Mouse (Mus musculus): ENCODE data around the gene Eif2s2. TPM values are rescaled to one million over a fixed set of nuclear protein-coding genes. Genes with fewer than 3 reads are reported as not detected.

Eif2s2 gene
- polyA plus RNA-seq, 1 experiment from 2014 or later, result 183 TPM

- H3K9ac ChIP-seq (ENCODE audit: low read depth, low read length), result no peak overlapping the region
- 91% methylated on average over 1 of the region's 1 CpGs for WGBS
- no peak overlapping the region for H3K27ac ChIP-seq (ENCODE audit: low read depth, low read length)
- ATAC-seq (replicated peaks; ENCODE audit: low FRiP score) (no peak), DNase-seq (ENCODE audit: low spot score) (no peak)
- H3K4me1 ChIP-seq (replicated peaks; ENCODE audit: control insufficient read depth, insufficient read depth, low read length), result no peaks in the 10 kb centered on the region
- H3K4me3 ChIP-seq (ENCODE audit: low read depth, low read length), result no peak overlapping the region
- H3K4me2 ChIP-seq, result no peak overlapping the region
- H3K36me3 ChIP-seq (ENCODE audit: control insufficient read depth, insufficient read depth, low read length), result peaks cover 62% of the 10 kb centered on the region
- H3K27me3 ChIP-seq (replicated peaks; ENCODE audit: control insufficient read depth, insufficient read depth, low read length), result no peaks in the 10 kb centered on the region
- no peaks in the 10 kb centered on the region for H3K9me3 ChIP-seq (ENCODE audit: control insufficient read depth, low read length)
These were observed 24.6 kb downstream of the Eif2s2 start for GRCm38 (mm10) chr2:154868106-154868505.

- no peak for ATAC-seq (replicated peaks; ENCODE audit: low FRiP score)
- no peak overlapping the region for H3K27ac ChIP-seq (ENCODE audit: low read depth, low read length)
- H3K4me1 ChIP-seq (replicated peaks; ENCODE audit: control insufficient read depth, insufficient read depth, low read length), result no peaks in the 10 kb centered on the region
- no peak overlapping the region for H3K4me3 ChIP-seq (ENCODE audit: low read depth, low read length)
- no peak for DNase-seq (ENCODE audit: low spot score)
- peaks cover 63% of the 10 kb centered on the region for H3K36me3 ChIP-seq (ENCODE audit: control insufficient read depth, insufficient read depth, low read length)
- H3K27me3 ChIP-seq (replicated peaks; ENCODE audit: control insufficient read depth, insufficient read depth, low read length), result no peaks in the 10 kb centered on the region
- H3K9ac ChIP-seq (ENCODE audit: low read depth, low read length), result no peak overlapping the region
- WGBS, result 83% methylated on average over 3 of the region's 3 CpGs
- no peak overlapping the region for H3K4me2 ChIP-seq
- no peaks in the 10 kb centered on the region for H3K9me3 ChIP-seq (ENCODE audit: control insufficient read depth, low read length)
These were observed 27.0 kb downstream of the Eif2s2 start for GRCm38 (mm10) chr2:154865696-154866095.

- Histone ChIP-seq H3K27me3 (replicated peaks; ENCODE audit: control insufficient read depth, insufficient read depth, low read length) (no peaks in the 10 kb centered on the region), H3K36me3 (ENCODE audit: control insufficient read depth, insufficient read depth, low read length) (peaks cover 62% of the 10 kb centered on the region), H3K9me3 (ENCODE audit: control insufficient read depth, low read length) (no peaks in the 10 kb centered on the region), H3K27ac (ENCODE audit: low read depth, low read length) (no peak overlapping the region), H3K4me1 (replicated peaks; ENCODE audit: control insufficient read depth, insufficient read depth, low read length) (no peaks in the 10 kb centered on the region), H3K4me3 (ENCODE audit: low read depth, low read length) (no peak overlapping the region), H3K4me2 (no peak overlapping the region), H3K9ac (ENCODE audit: low read depth, low read length) (no peak overlapping the region)
- no peak for DNase-seq (ENCODE audit: low spot score)
- WGBS, result 95% methylated on average over 13 of the region's 13 CpGs
- ATAC-seq (replicated peaks; ENCODE audit: low FRiP score), result no peak
These were observed 29.1 kb downstream of the Eif2s2 start for GRCm38 (mm10) chr2:154863672-154864071.

DNA sequence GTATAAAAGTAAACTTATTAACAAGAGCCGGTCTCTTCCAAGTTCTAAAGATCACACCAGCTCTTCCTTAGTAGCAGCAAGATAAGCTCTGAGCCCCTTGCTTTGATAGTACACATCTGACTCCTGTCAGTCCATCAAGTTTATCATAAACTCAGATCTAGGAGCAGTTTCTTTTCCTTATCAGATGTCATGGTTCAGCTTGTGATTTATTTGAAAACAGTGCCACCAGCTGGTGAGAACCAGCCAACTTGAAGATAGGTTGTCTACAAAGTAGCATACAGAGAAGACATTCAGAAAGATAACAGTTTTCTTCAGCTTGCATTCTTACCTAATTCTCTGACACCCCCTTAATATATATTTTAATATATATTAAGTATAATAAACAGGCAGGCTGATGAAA is 37.4 kb downstream of the Eif2s2 start:
- ATAC-seq (replicated peaks; ENCODE audit: low FRiP score), result no peak
- H3K4me3 ChIP-seq (ENCODE audit: low read depth, low read length), result no peak overlapping the region
- no peak for DNase-seq (ENCODE audit: low spot score)
- H3K27me3 ChIP-seq (replicated peaks; ENCODE audit: control insufficient read depth, insufficient read depth, low read length), result no peaks in the 10 kb centered on the region
- no peak overlapping the region for H3K4me2 ChIP-seq
- no peaks in the 10 kb centered on the region for H3K9me3 ChIP-seq (ENCODE audit: control insufficient read depth, low read length)
- WGBS, result 85% methylated on average over 1 of the region's 1 CpGs
- no peak overlapping the region for H3K27ac ChIP-seq (ENCODE audit: low read depth, low read length)
- H3K36me3 ChIP-seq (ENCODE audit: control insufficient read depth, insufficient read depth, low read length), result peaks cover 18% of the 10 kb centered on the region
- peaks cover 2% of the 10 kb centered on the region; the same call in 1 of the 2 replicates for H3K4me1 ChIP-seq (replicated peaks; ENCODE audit: control insufficient read depth, insufficient read depth, low read length)
- H3K9ac ChIP-seq (ENCODE audit: low read depth, low read length), result no peak overlapping the region

- ATAC-seq (replicated peaks; ENCODE audit: low FRiP score), result no peak
- H3K27me3 ChIP-seq (replicated peaks; ENCODE audit: control insufficient read depth, insufficient read depth, low read length), result no peaks in the 10 kb centered on the region
- no peak overlapping the region for H3K27ac ChIP-seq (ENCODE audit: low read depth, low read length)
- H3K4me3 ChIP-seq (ENCODE audit: low read depth, low read length), result no peak overlapping the region
- H3K36me3 ChIP-seq (ENCODE audit: control insufficient read depth, insufficient read depth, low read length), result peaks cover 2% of the 10 kb centered on the region; the same call in 1 of the 2 replicates
- no peaks in the 10 kb centered on the region for H3K9me3 ChIP-seq (ENCODE audit: control insufficient read depth, low read length)
- no peak for DNase-seq (ENCODE audit: low spot score)
- no peak overlapping the region for H3K4me2 ChIP-seq
- H3K4me1 ChIP-seq (replicated peaks; ENCODE audit: control insufficient read depth, insufficient read depth, low read length), result no peaks in the 10 kb centered on the region
- H3K9ac ChIP-seq (ENCODE audit: low read depth, low read length), result no peak overlapping the region
These were observed 44.6 kb downstream of the Eif2s2 start for GRCm38 (mm10) chr2:154848086-154848485.

- Histone ChIP-seq H3K27me3 (replicated peaks; ENCODE audit: control insufficient read depth, insufficient read depth, low read length) (no peaks in the 10 kb centered on the region), H3K4me2 (no peak overlapping the region), H3K4me3 (ENCODE audit: low read depth, low read length) (no peak overlapping the region), H3K36me3 (ENCODE audit: control insufficient read depth, insufficient read depth, low read length) (peaks cover 6% of the 10 kb centered on the region; the same call in 1 of the 2 replicates), H3K9me3 (ENCODE audit: control insufficient read depth, low read length) (no peaks in the 10 kb centered on the region), H3K4me1 (replicated peaks; ENCODE audit: control insufficient read depth, insufficient read depth, low read length) (peaks cover 18% of the 10 kb centered on the region), H3K27ac (ENCODE audit: low read depth, low read length) (no peak overlapping the region), H3K9ac (ENCODE audit: low read depth, low read length) (no peak overlapping the region)
- DNase-seq (ENCODE audit: low spot score), result no peak
- 86% methylated on average over 2 of the region's 2 CpGs for WGBS
- ATAC-seq (replicated peaks; ENCODE audit: low FRiP score), result no peak
These were observed 56.2 kb downstream of the Eif2s2 start for GRCm38 (mm10) chr2:154836537-154836936.

DNA sequence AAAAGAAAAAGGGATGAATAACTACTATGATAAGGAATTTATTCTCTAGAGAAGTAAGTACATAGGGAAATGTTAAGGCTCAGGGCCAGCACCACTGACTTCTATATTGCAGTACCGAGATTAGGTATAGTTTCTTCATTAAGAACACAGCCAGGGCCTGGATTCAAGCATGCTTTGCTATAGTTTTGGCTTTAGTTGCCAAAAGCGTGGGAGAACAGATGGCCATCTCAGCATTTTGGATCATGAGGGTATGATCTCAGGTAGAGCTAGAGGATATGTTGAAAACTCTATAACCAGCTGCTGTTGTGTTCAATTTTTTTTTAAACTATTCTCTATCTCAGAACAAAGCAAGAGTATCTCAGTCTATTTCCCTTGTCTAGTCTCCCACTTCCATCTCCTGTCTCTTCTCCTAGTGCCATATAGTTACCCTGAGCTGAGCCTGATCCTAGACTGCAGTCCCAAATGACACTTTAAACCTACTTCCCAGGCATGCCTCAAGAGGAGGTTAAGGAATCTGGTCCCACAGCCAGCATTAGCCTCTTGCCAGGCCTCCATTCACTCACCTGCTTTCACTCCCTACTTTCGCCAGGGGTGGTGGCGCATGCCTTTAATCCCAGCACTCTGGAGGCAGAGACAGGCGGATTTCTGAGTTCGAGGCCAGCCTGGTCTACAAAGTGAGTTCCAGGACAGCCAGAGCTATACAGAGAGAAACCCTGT is 58.4 kb downstream of the Eif2s2 start:
- H3K9me3 ChIP-seq (ENCODE audit: control insufficient read depth, low read length), result no peaks in the 10 kb centered on the region
- DNase-seq (ENCODE audit: low spot score), result no peak
- H3K9ac ChIP-seq (ENCODE audit: low read depth, low read length), result no peak overlapping the region
- ATAC-seq (replicated peaks; ENCODE audit: low FRiP score), result no peak
- peaks cover 6% of the 10 kb centered on the region; the same call in 1 of the 2 replicates for H3K36me3 ChIP-seq (ENCODE audit: control insufficient read depth, insufficient read depth, low read length)
- no peaks in the 10 kb centered on the region for H3K27me3 ChIP-seq (replicated peaks; ENCODE audit: control insufficient read depth, insufficient read depth, low read length)
- no peak overlapping the region for H3K4me2 ChIP-seq
- peaks cover 25% of the 10 kb centered on the region for H3K4me1 ChIP-seq (replicated peaks; ENCODE audit: control insufficient read depth, insufficient read depth, low read length)
- 95% methylated on average over 6 of the region's 6 CpGs for WGBS
- H3K4me3 ChIP-seq (ENCODE audit: low read depth, low read length), result no peak overlapping the region
- no peak overlapping the region for H3K27ac ChIP-seq (ENCODE audit: low read depth, low read length)

- ATAC-seq (replicated peaks; ENCODE audit: low FRiP score) (no peak), DNase-seq (ENCODE audit: low spot score) (no peak)
- Histone ChIP-seq H3K4me3 (ENCODE audit: low read depth, low read length) (no peak overlapping the region), H3K27me3 (replicated peaks; ENCODE audit: control insufficient read depth, insufficient read depth, low read length) (no peaks in the 10 kb centered on the region), H3K4me1 (replicated peaks; ENCODE audit: control insufficient read depth, insufficient read depth, low read length) (peaks cover 25% of the 10 kb centered on the region), H3K27ac (ENCODE audit: low read depth, low read length) (no peak overlapping the region), H3K9ac (ENCODE audit: low read depth, low read length) (no peak overlapping the region), H3K4me2 (peak overlapping the region; percentile 15; the same call in 1 of the 2 replicates), H3K36me3 (ENCODE audit: control insufficient read depth, insufficient read depth, low read length) (peaks cover 6% of the 10 kb centered on the region; the same call in 1 of the 2 replicates), H3K9me3 (ENCODE audit: control insufficient read depth, low read length) (no peaks in the 10 kb centered on the region)
- 51% methylated on average over 4 of the region's 4 CpGs for WGBS
These were observed 60.3 kb downstream of the Eif2s2 start for GRCm38 (mm10) chr2:154832471-154832870.

GRCm38 (mm10) chr2:154827521-154827920 is 65.2 kb downstream of the Eif2s2 start:
- Histone ChIP-seq H3K36me3 (ENCODE audit: control insufficient read depth, insufficient read depth, low read length) (0 out of 2 replicates have a peak, but pooled peaks cover under 1% of the 10 kb centered on the region), H3K4me2 (no peak overlapping the region), H3K27ac (ENCODE audit: low read depth, low read length) (no peak overlapping the region), H3K9ac (ENCODE audit: low read depth, low read length) (no peak overlapping the region), H3K4me1 (replicated peaks; ENCODE audit: control insufficient read depth, insufficient read depth, low read length) (peaks cover 19% of the 10 kb centered on the region), H3K9me3 (ENCODE audit: control insufficient read depth, low read length) (no peaks in the 10 kb centered on the region), H3K4me3 (ENCODE audit: low read depth, low read length) (no peak overlapping the region), H3K27me3 (replicated peaks; ENCODE audit: control insufficient read depth, insufficient read depth, low read length) (no peaks in the 10 kb centered on the region)
- no peak for ATAC-seq (replicated peaks; ENCODE audit: low FRiP score)
- WGBS, result 85% methylated on average over 4 of the region's 4 CpGs
- DNase-seq (ENCODE audit: low spot score), result no peak
